Mouse (Mus musculus) bone marrow, adult 2 months (tissue): ENCODE results near the gene Rasal3.

Source experiments
- CTCF ChIP-seq: fragments of 200-500 bp; IDR thresholded peaks from 2 replicates; pipeline ENCODE4 v1.5.1; 2011; ENCODE audit warnings: low read length, control low read depth; ENCODE audit not compliant: control insufficient read depth, insufficient read depth
- POLR2A ChIP-seq: fragments of 200-500 bp; IDR thresholded peaks from 2 replicates; pipeline ENCODE4 v1.6.1; 2011; ENCODE audit warnings: low read depth, mild to moderate bottlenecking, control low read depth, low read length, borderline replicate concordance; ENCODE audit not compliant: control insufficient read depth

GRCm38 (mm10) chr17:32450844-32451537, 47.6 kb upstream of the Rasal3 start:
- TF ChIP-seq CTCF (no peak), POLR2A (no peak)
